Mouse (Mus musculus): ENCODE results near the gene Dbp.
A peak's percentile ranks its signal among the peaks of the same experiment; 100 is the strongest.

Gene Dbp

DNA sequence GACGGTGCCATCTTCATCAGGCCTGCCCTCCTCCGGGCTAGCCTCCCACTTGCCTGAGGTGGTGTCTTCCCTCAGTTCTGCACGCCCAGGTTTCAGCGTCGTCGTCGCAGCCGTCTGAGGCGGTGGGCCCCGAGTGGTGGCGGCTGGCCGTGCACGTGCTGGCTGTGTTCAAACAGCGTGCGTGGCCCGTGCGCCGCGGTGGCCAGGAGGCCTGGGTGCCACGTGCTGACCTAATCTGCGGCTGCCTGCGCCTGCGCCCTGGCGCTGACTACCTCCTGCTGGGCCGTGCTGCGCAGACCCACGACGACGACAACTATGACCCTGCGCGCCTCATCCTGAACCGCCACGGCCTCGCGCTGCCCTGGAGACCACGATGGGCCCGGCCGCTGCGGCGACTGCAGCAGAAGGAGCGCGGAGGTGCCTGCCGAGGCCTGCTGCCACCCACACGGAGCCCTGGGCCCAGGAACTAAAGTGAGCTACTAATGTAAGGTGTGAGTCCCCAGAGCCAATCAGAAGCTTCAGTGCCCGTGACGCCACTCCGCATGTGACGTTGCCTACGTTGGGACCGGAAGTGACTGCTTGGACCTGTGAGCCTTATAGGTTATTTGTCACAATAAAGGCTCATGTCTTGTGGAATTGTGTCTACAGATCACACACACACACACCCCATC is 10.8 kb upstream of the Dbp start, which contains the start of gene Sec1:
Sec1 (minus strand) TSS at position 482 of the 671 bp plus-strand sequence.
- no peak for DNase-seq (ENCODE audit: low spot score)

- peak; percentile 60 for DNase-seq (ENCODE audit: low spot score)
These were observed 9.8 kb upstream of the Dbp start for GRCm38 (mm10) chr7:45695098-45695497.

DNA sequence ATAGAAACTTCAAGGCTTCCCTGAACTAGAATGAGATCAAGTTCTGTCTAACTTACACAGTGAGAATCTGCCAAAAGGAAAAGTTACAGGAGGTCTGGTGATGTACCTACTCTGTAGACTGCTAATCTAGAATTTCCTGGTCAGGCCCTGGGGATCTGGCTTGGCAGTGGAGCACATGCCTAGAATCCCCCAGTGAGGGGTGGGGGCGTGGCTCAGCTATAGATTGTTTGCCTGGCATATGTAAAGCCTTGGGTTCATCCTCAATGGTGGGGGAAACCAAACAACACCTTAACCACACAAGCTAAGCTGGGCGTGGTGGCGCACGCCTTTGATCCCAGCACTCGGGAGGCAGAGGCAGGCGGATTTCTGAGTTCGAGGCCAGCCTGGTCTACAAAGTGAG is 7.0 kb upstream of the Dbp start:
- DNase-seq (ENCODE audit: low spot score): no peak

GRCm38 (mm10) chr7:45699523-45700141 is 5.3 kb upstream of the Dbp start, which contains the start of gene Car11:
TSS of gene Car11 (plus strand) at chr7:45699843.
- DNase-seq (ENCODE audit: low spot score): no peak

GRCm38 (mm10) chr7:45700301-45701015 is 4.4 kb upstream of the Dbp start:
- DNase-seq (ENCODE audit: low spot score): peak; percentile 89

GRCm38 (mm10) chr7:45701072-45701471 is 3.8 kb upstream of the Dbp start:
- no peak for DNase-seq (ENCODE audit: low spot score)

DNA sequence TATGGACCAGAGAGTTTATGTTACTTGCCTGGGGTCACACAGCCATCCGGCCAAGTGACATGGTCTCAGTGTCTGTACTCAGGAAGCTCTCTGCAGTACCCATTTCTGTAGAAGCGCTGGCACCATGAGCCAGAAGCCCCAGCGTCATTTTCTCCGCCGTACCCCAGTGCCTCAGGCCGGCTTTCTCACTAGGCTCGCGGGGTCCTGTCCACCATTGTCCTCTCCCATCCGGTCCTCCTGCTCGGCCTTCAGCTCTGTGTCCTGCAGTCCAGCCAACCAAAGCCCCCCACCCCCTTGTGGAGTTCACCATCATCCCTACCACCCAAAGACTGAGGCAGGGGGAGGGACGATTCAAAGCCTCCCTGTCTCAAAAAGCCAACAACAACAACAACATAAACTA is 3.3 kb upstream of the Dbp start:
- no peak for DNase-seq (ENCODE audit: low spot score)

DNA sequence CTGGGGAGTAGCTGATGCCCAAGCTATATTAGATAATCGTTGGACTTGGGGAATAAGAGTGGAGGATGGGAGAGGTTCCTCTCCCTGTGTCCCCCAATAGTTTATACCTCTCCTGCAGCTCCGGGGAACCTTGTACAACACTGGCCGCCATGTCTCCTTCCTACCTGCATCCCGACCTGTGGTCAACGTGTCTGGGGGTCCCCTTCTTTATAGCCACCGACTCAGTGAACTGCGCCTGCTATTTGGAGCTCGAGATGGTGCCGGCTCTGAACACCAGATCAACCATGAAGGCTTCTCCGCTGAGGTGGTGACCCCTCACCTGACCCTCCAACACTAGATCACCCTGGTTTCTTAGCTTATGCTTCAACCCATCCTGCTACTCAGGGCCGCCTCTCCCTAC is 2.6 kb upstream of the Dbp start:
- DNase-seq (ENCODE audit: low spot score): no peak

GRCm38 (mm10) chr7:45702809-45703520 is 1.9 kb upstream of the Dbp start:
- DNase-seq (ENCODE audit: low spot score): no peak

- DNase-seq (ENCODE audit: low spot score): no peak
These were observed 1.3 kb upstream of the Dbp start for GRCm38 (mm10) chr7:45703521-45704033.

DNA sequence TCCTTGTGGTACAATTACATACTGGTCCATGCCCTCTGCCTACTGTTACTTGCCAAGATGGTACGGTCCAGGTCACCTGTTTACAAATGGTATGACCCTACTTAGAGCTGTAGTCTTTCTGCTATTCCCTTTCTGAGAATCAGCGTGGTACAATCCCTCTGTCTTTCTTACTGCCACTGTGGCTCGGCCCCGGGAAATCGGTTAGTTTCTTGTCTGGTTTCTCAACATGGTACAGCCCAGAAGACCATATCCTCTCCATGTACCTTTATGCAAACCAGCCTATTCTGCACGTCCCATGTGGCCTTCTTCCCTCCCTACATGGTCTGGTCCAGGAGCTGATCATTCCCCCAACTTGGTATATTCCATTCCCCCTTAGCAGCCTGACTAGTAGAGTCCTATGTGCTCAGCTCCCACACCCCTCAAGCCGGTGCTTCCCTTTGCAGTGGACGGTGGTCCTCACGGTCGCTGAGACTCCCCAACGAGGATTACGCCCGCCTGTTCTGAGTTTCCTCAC is 785 bp upstream of the Dbp start:
- peak; percentile 88 for DNase-seq (ENCODE audit: low spot score)

- DNase-seq (ENCODE audit: low spot score): no peak
These were observed 566 bp downstream of the Dbp start for GRCm38 (mm10) chr7:45705443-45705864.

DNA sequence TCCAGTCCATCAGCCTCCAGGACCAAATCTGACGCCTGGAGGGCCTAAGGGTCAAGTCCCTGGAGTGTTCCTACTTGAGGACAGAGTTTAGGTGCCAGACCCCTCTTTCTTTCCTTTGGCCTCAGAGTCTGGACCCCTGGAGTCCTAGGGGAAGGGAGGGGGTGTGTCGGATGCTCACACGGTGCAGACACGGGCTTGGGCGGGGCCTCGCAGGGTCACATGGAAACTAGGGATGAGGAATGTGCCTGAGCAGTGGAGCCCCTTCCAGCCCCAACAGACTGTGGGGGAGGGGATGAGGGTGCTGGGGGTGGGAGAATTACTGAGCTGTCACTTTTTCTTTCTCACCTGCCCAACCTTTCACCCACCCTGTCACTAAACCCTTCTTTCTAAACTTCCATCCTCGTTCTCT is 989 bp downstream of the Dbp start:
- DNase-seq (ENCODE audit: low spot score): peak; percentile 79

DNA sequence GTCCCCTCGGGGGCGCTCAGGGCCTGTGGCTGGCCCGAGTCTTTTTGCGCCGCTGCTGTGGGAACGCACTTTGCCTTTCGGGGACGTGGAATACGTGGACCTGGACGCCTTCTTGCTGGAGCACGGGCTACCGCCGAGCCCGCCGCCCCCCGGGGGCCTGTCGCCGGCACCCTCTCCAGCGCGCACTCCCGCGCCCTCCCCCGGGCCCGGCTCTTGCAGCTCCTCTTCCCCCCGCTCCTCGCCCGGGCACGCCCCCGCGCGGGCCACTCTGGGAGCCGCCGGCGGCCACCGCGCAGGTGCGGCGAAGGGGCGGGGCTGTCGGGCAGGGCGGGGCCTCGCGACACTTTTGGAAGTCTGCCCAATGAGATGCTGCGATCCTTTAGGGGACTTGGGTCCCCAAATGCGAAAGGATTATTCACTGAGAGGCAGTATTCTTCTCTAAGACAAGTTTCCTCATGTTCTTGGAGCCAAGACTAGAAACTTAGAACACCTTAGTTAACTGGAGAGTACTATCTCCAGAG is 1.9 kb downstream of the Dbp start:
- DNase-seq (ENCODE audit: low spot score): peak; percentile 82

GRCm38 (mm10) chr7:45707375-45707967 is 2.6 kb downstream of the Dbp start:
- DNase-seq (ENCODE audit: low spot score): peak; percentile 94

DNA sequence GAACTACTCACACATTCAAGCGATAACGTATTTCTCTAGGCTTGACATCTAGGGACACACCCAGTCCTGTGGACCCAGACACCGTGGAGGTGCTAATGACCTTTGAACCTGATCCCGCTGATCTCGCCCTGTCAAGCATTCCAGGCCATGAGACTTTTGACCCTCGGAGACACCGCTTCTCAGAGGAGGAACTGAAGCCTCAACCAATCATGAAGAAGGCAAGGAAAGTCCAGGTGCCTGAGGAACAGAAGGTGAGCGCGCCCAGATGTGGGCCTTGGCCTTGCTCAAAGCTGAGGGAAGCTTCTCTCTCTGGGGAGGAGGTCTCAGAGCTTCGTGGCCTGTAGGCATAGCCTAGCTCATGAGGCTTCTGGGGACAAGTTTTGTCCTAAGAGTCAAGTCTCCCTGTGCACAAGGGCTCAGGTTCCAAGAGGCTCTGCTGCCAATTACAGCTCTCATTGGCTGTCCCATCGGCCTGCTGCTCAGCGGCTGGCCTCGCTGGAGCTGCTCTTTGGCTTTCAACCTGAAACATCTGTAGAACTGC is 3.4 kb downstream of the Dbp start:
- DNase-seq (ENCODE audit: low spot score): peak; percentile 49

DNA sequence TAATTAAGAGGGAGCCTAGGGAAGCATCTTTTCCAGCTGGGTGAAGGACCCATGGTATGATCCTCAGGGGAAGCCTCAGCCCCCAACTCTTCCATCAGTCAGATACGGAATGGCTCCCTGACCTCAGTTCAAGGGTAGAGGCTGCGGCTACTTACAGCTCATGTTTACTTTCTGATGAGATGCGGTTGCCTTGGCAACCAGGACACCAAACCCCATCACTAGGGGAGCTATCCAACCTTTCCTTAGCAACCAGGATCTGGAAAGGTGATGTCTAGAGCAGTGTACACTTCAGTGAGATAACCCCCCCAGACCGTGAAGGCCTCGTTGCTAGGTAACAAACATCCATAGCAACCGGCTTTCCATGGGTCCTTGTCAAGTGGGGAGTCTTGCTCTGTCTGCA is 4.1 kb downstream of the Dbp start:
- peak; percentile 71 for DNase-seq (ENCODE audit: low spot score)

DNA sequence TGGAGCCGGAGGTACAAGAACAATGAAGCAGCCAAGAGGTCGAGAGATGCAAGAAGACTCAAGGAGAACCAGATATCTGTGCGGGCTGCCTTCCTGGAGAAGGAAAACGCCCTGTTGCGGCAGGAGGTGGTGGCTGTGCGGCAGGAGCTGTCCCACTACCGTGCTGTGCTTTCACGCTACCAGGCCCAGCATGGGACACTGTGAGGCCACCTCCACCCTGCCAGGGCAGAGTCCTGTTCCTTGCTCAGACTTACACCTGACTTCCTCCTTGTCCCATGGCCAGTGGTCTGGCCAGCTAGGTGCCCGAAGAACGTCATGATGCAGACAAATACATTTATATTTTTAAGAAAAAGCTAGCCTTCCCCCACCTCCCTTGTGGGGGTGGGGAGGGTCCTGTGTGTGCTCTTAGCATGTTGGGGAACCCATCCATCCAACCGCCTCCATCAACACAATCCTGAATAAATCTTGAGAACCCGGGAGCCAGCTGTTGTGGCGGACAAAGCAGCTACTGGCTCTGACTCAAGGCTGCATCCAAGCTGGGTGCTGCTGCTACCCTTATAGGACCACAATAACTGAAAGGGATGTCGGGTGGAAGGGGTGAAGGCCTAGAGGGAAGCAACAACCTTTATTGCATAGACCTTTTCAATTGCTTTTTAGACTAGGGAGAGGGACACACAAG is 4.9 kb downstream of the Dbp start:
- no peak for DNase-seq (ENCODE audit: low spot score)

DNA sequence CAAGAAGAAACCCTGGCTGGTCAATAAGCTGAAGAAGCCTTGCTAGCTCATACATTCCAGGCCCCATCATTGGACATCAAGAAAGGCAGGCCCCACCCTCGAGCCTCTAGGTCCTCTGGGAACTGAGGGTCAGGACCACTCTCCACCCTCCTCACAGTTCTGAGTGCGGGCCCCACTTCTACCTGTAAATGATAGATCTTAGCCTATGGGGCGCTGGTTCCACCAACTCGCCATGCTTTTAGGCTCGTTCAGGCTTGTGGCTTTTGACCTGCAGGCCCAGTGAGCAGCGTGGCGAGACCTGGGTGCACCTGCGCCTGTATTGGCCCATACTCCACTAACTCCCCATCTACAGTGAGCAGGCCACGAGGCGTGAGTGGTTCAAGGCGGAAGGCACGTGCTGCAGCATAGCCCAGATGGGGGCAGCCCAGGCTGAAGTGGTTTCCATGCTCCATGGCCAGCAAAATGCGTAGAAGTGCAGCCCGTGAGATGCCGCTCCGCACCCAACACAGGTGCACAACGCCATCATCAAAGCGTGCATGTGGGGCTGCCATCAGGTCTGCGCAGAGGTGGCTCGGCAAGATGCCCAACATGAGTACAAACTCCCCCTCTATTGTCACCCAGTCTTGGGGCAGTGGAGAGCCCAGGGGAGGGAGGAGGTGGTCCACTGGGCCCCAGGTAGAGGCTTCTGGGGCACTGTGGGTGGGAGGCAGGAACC is 5.7 kb downstream of the Dbp start:
- no peak for DNase-seq (ENCODE audit: low spot score)
